In the genomic region with DNA sequence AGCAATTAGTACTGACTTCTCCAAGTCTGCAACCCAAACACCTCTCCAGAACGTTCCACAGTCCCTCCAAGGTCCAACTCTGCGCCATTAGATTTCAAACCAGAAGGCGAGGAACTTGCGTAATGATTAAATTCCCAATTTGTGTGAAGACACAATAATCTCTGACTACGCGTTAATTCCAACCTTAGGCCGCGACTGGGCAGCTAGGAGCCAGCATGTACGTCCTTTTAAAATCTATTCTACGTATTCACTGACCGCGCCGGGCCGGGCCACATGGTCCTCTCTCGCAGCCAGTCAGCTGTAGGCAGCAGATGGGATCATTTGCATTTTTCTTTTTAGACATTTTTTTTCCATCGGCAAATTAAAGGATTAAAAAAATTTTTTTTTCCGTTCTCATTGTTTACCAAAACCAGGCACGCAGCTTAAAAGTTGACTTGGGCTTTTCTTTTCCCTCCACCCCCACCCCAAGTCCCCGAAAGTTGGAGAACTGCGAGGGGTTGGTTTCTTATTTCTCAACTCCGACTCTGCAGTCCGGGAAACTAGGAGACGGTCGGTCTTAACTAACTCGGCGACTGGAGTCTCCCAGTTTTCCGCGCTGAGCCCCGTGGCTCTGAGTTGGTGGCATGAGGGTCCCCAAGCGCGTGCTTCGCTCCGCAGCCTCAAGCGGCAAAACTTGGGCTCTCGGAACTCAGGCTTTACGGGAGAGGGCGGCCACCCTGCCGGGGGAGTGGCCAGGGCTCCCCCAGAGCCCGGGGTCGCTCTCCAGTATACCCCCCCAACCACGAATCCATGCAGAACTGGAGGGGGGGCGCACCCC, we compare ENCODE assay signal across 8 mouse cellular contexts. TPM values are rescaled to one million over a fixed set of nuclear protein-coding genes. Genes with fewer than 3 reads are reported as not detected.
A peak's percentile ranks its signal among the peaks of the same experiment; 100 is the strongest.
DNase-seq lines count a peak whose midpoint lies in the region; ATAC-seq lines count a peak whose summit lies in the region.

No protein-coding gene starts in this region.

- H3K4me3 ChIP-seq in embryonic facial prominence, embryonic 15.5 days (replicated peaks), result peak overlapping the region; percentile 80
- peak overlapping the region; percentile 89 to 90 for H3K4me3 ChIP-seq in heart, embryonic 14.5 days (ENCODE audit: control insufficient read depth in 1 of 2, insufficient read depth in 1 of 2, low read depth in 1 of 2, low read length in 2 of 2)
- H3K4me3 ChIP-seq in liver, embryonic 15.5 days (replicated peaks), result peak overlapping the region; percentile 83
- H3K4me3 ChIP-seq in neural tube, embryonic 13.5 days, result peak overlapping the region; percentile 80

- peak overlapping the region; percentile 81 for H3K4me2 ChIP-seq in embryonic facial prominence, embryonic 15.5 days (replicated peaks)
- H3K4me2 ChIP-seq in heart, embryonic 14.5 days (ENCODE audit: low read length), result peak overlapping the region; percentile 96
- peak overlapping the region; percentile 98 for H3K4me2 ChIP-seq in liver, embryonic 15.5 days
- peak overlapping the region; percentile 97 for H3K4me2 ChIP-seq in neural tube, embryonic 13.5 days

- H3K36me3 ChIP-seq in embryonic facial prominence, embryonic 15.5 days, result no peaks in the 10 kb centered on the region
- no peaks in the 10 kb centered on the region for H3K36me3 ChIP-seq in heart, embryonic 14.5 days (ENCODE audit: control insufficient read depth, insufficient read depth, low read length)
- H3K36me3 ChIP-seq in liver, embryonic 15.5 days (replicated peaks), result no peaks in the 10 kb centered on the region
- H3K36me3 ChIP-seq in neural tube, embryonic 13.5 days, result no peaks in the 10 kb centered on the region

- H3K4me1 ChIP-seq in embryonic facial prominence, embryonic 15.5 days, result peaks cover 25% of the 10 kb centered on the region
- H3K4me1 ChIP-seq in heart, embryonic 14.5 days (ENCODE audit: control insufficient read depth in 2 of 2, insufficient read depth in 2 of 2, low read length in 2 of 2), result peaks cover 4 to 23% of the 10 kb centered on the region in 2 experiments; a peak in 3 of 4 replicates
- peaks cover 54% of the 10 kb centered on the region for H3K4me1 ChIP-seq in liver, embryonic 15.5 days (replicated peaks)
- H3K4me1 ChIP-seq in neural tube, embryonic 13.5 days (replicated peaks), result peaks cover 48% of the 10 kb centered on the region

- peak; percentile 89 for DNase-seq in A20 (ENCODE audit: low read depth, low spot score)
- DNase-seq in adrenal gland, postnatal 25 days, result peak; percentile 73
- DNase-seq in kidney, postnatal 10 days, result peak; percentile 80
- peak; percentile 67 for DNase-seq in testis, postnatal 10 days (ENCODE audit: low spot score)

- no peaks in the 10 kb centered on the region for H3K27me3 ChIP-seq in embryonic facial prominence, embryonic 15.5 days
- no peaks in the 10 kb centered on the region for H3K27me3 ChIP-seq in heart, embryonic 14.5 days (ENCODE audit: control insufficient read depth, insufficient read depth, low read length)
- peaks cover 19% of the 10 kb centered on the region for H3K27me3 ChIP-seq in liver, embryonic 15.5 days
- H3K27me3 ChIP-seq in neural tube, embryonic 13.5 days, result no peaks in the 10 kb centered on the region

- H3K27ac ChIP-seq in embryonic facial prominence, embryonic 15.5 days (replicated peaks), result peak overlapping the region; percentile 97
- peak overlapping the region; percentile 86 to 98 for H3K27ac ChIP-seq in heart, embryonic 14.5 days (replicated peaks in 1 of 2; ENCODE audit: control insufficient read depth in 1 of 2, insufficient read depth in 1 of 2, low read depth in 2 of 2, low read length in 2 of 2)
- H3K27ac ChIP-seq in liver, embryonic 15.5 days (replicated peaks), result peak overlapping the region; percentile 90
- H3K27ac ChIP-seq in neural tube, embryonic 13.5 days (replicated peaks), result peak overlapping the region; percentile 98

- H3K9me3 ChIP-seq in embryonic facial prominence, embryonic 15.5 days (replicated peaks), result no peaks in the 10 kb centered on the region
- no peaks in the 10 kb centered on the region for H3K9me3 ChIP-seq in heart, embryonic 14.5 days (ENCODE audit: control insufficient read depth, low read length)
- H3K9me3 ChIP-seq in liver, embryonic 15.5 days (replicated peaks), result no peaks in the 10 kb centered on the region
- no peaks in the 10 kb centered on the region for H3K9me3 ChIP-seq in neural tube, embryonic 13.5 days

- WGBS in embryonic facial prominence, embryonic 15.5 days, result under 1% methylated on average over 42 of the region's 42 CpGs
- under 1% methylated on average over 41 of the region's 42 CpGs for WGBS in heart, embryonic 14.5 days
- WGBS in liver, embryonic 15.5 days (ENCODE audit: insufficient replicate concordance), result under 1% methylated on average over 42 of the region's 42 CpGs
- WGBS in neural tube, embryonic 13.5 days, result under 1% methylated on average over 42 of the region's 42 CpGs

- peak overlapping the region; percentile 83 for H3K9ac ChIP-seq in embryonic facial prominence, embryonic 15.5 days
- peak overlapping the region; percentile 95 for H3K9ac ChIP-seq in heart, embryonic 14.5 days (ENCODE audit: low read length)
- peak overlapping the region; percentile 81 for H3K9ac ChIP-seq in liver, embryonic 15.5 days
- H3K9ac ChIP-seq in neural tube, embryonic 13.5 days, result peak overlapping the region; percentile 96

- 0 out of 2 replicates have a peak, but pooled peaks have one; percentile 9 for ATAC-seq in embryonic facial prominence, embryonic 15.5 days (ENCODE audit: insufficient number of reproducible peaks, low FRiP score, low TSS enrichment, low read depth)
- 0 out of 2 replicates have a peak, but pooled peaks have one; percentile 14 for ATAC-seq in heart, embryonic 14.5 days (ENCODE audit: insufficient number of reproducible peaks, insufficient read depth, low FRiP score, low read depth)
- ATAC-seq in liver, embryonic 15.5 days (ENCODE audit: insufficient read depth), result no peak
- peak; percentile 47 for ATAC-seq in neural tube, embryonic 13.5 days (ENCODE audit: low read depth)

RNA-seq across cellular contexts. Expression of a gene that starts 0.6 kb away (rescaled TPM):
- total RNA-seq in adrenal gland, postnatal 25 days (2021), result 5.7 and 8.3 TPM in 2 replicates
- polyA plus RNA-seq in embryonic facial prominence, embryonic 15.5 days (2015; fragmentation: Nextera tagmentation; extraction: Ambion mirVana), result 3.5 and 4.4 TPM in 2 replicates
- polyA plus RNA-seq in heart, embryonic 14.5 days (2014; fragmentation: Nextera tagmentation; extraction: Ambion mirVana), result 4.6 and 5.6 TPM in 2 replicates
- polyA plus RNA-seq in liver, embryonic 15.5 days (2015; fragmentation: Nextera tagmentation; extraction: Ambion mirVana), result 1.0 TPM in 2 replicates
- polyA plus RNA-seq in neural tube, embryonic 13.5 days (2015; fragmentation: Nextera tagmentation; extraction: Ambion mirVana), result 3.0 and 3.5 TPM in 2 replicates

RNA-seq across cellular contexts. Expression of a gene that starts 45.8 kb away (rescaled TPM):
- total RNA-seq in adrenal gland, postnatal 25 days (2021), result 16.5 and 34.2 TPM in 2 replicates
- 1.8 and 22.6 TPM in 2 replicates for polyA plus RNA-seq in embryonic facial prominence, embryonic 15.5 days (2015; fragmentation: Nextera tagmentation; extraction: Ambion mirVana)
- 16.6 and 19.3 TPM in 2 replicates for polyA plus RNA-seq in heart, embryonic 14.5 days (2014; fragmentation: Nextera tagmentation; extraction: Ambion mirVana)
- 6.6 and 10.5 TPM in 2 replicates for polyA plus RNA-seq in liver, embryonic 15.5 days (2015; fragmentation: Nextera tagmentation; extraction: Ambion mirVana)
- 24.5 and 38.8 TPM in 2 replicates for polyA plus RNA-seq in neural tube, embryonic 13.5 days (2015; fragmentation: Nextera tagmentation; extraction: Ambion mirVana)
